Mouse (Mus musculus) neural tube, embryonic 13.5 days (tissue): ENCODE data around the gene Rnft1. TPM values are rescaled to one million over a fixed set of nuclear protein-coding genes. Genes with fewer than 3 reads are reported as not detected.
A peak's percentile ranks its signal among the peaks of the same experiment; 100 is the strongest.
"Not testable (repeated sequence)": the region's sequence is repeated elsewhere in the genome, so short reads cannot be mapped to it uniquely, and the experiment has no call there.

ENCODE experiments used
- ATAC-seq: fragments of 200-750 bp; cut with Nextera tagmentation; 2 replicates; pipeline ENCODE4 v1.8.0; 2017; ENCODE audit warnings: low read depth, mild to moderate bottlenecking, moderate TSS enrichment, moderate library complexity
- H3K27ac ChIP-seq: fragments of 300-500 bp; sonication (generic); replicated peaks from 2 replicates; pipeline ENCODE4 v1.5.1; 2015; ENCODE audit warnings: moderate library complexity, mild to moderate bottlenecking, inconsistent platforms
- H3K27me3 ChIP-seq: fragments of 300-500 bp; sonication (generic); 2 replicates; pipeline ENCODE4 v1.6.1; 2015; ENCODE audit warnings: mild to moderate bottlenecking, inconsistent platforms
- H3K36me3 ChIP-seq: fragments of 300-500 bp; sonication (generic); 2 replicates; pipeline ENCODE4 v1.6.1; 2015; ENCODE audit warnings: mild to moderate bottlenecking, inconsistent platforms
- H3K4me1 ChIP-seq: fragments of 300-500 bp; sonication (generic); replicated peaks from 2 replicates; pipeline ENCODE4 v1.6.1; 2015; ENCODE audit warnings: inconsistent platforms
- H3K4me2 ChIP-seq: fragments of 300-500 bp; sonication (generic); 2 replicates; pipeline ENCODE4 v1.6.1; 2015; ENCODE audit warnings: inconsistent platforms, mild to moderate bottlenecking, moderate library complexity
- H3K4me3 ChIP-seq: fragments of 300-500 bp; sonication (generic); 2 replicates; pipeline ENCODE4 v1.5.1; 2015; ENCODE audit warnings: mild to moderate bottlenecking, inconsistent platforms
- H3K9ac ChIP-seq: fragments of 300-500 bp; sonication (generic); 2 replicates; pipeline ENCODE4 v1.6.1; 2015; ENCODE audit warnings: moderate library complexity, mild to moderate bottlenecking, inconsistent platforms
- H3K9me3 ChIP-seq: fragments of 300-500 bp; sonication (generic); 2 replicates; pipeline ENCODE4 v1.6.1; 2016; ENCODE audit warnings: inconsistent platforms
- WGBS: fragments of 180-500 bp; shearing (Covaris S2); methylation state at CpG from one replicate; pipeline ENCODE4 v1.1.7; 2015; 5-methylcytosine and 5-hydroxymethylcytosine counted together
- polyA plus RNA-seq: library from polyadenylated mRNA; unstranded; fragments of >200 nt; fragmentation: Nextera tagmentation; extraction: Ambion mirVana; gene quantifications from 2 replicates; pipeline ENCODE4 v1.2.1, GENCODE M21; 2015

Rnft1 gene
- polyA plus RNA-seq: 16.6 and 20.4 TPM in 2 replicates

- Histone ChIP-seq H3K4me1 (peaks cover 11% of the 10 kb centered on the region), H3K4me2 (peak within 1 kb of the TSS; percentile 71), H3K36me3 (peaks cover 1% of the 10 kb centered on the region; the same call in 1 of the 2 replicates), H3K4me3 (peak within 1 kb of the TSS; percentile 57), H3K9ac (peak within 1 kb of the TSS; percentile 74), H3K27ac (peak within 1 kb of the TSS; percentile 80), H3K9me3 (no peaks in the 10 kb centered on the region), H3K27me3 (no peaks in the 10 kb centered on the region)
- WGBS: under 1% methylated on average over 60 of the region's 68 CpGs
- ATAC-seq: peak; percentile 98
These were observed at the start of gene Rnft1 for GRCm38 (mm10) chr11:86484101-86484868. Gene Rnft1 (plus strand): TSS chr11:86484657.

- Histone ChIP-seq H3K27ac (no peak overlapping the region), H3K4me3 (no peak overlapping the region), H3K9me3 (no peaks in the 10 kb centered on the region), H3K36me3 (no peaks in the 10 kb centered on the region), H3K4me2 (no peak overlapping the region), H3K9ac (no peak overlapping the region), H3K4me1 (0 out of 2 replicates have a peak, but pooled peaks cover 5% of the 10 kb centered on the region), H3K27me3 (no peaks in the 10 kb centered on the region)
- 30% methylated on average over 5 of the region's 5 CpGs for WGBS
- ATAC-seq: no peak
These were observed 47.6 kb upstream of the Rnft1 start for GRCm38 (mm10) chr11:86436843-86437242.

DNA sequence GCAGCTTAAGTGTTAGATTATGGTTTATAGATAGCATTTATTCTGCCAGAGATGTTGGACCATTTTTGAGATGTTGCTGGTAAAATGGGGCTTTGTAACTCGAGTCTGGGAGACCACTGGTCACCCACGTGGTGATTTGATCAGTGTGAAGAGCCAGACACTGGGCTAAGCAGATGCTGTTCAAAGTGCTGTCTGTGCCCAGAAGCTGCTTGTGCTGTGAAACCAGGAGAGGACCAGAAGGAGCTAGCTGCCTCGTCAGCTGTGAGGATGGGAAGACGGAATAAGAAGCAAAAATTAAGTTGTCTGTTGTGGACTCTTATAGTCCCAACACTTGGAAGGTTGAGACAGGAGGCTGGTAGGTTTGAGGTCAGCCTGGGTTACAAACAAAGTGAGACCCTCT, 46.2 kb upstream of the Rnft1 start:
- no peaks in the 10 kb centered on the region for H3K9me3 ChIP-seq
- no peak overlapping the region for H3K9ac ChIP-seq
- no peak for ATAC-seq
- no peak overlapping the region for H3K27ac ChIP-seq
- no peak overlapping the region for H3K4me3 ChIP-seq
- 0 out of 2 replicates have a peak, but pooled peaks cover 5% of the 10 kb centered on the region for H3K4me1 ChIP-seq
- H3K4me2 ChIP-seq: no peak overlapping the region
- H3K36me3 ChIP-seq: no peaks in the 10 kb centered on the region
- no peaks in the 10 kb centered on the region for H3K27me3 ChIP-seq
- 52% methylated on average over 4 of the region's 4 CpGs for WGBS

GRCm38 (mm10) chr11:86440791-86441190, 43.7 kb upstream of the Rnft1 start:
- Histone ChIP-seq H3K9ac (no peak overlapping the region), H3K27ac (no peak overlapping the region), H3K9me3 (no peaks in the 10 kb centered on the region), H3K4me2 (no peak overlapping the region), H3K4me1 (0 out of 2 replicates have a peak, but pooled peaks cover 8% of the 10 kb centered on the region), H3K36me3 (no peaks in the 10 kb centered on the region), H3K4me3 (no peak overlapping the region), H3K27me3 (no peaks in the 10 kb centered on the region)
- ATAC-seq: no peak
- WGBS: 71% methylated on average over 5 of the region's 5 CpGs

- Histone ChIP-seq H3K9ac (no peak overlapping the region), H3K36me3 (no peaks in the 10 kb centered on the region), H3K4me3 (no peak overlapping the region), H3K27ac (no peak overlapping the region), H3K27me3 (no peaks in the 10 kb centered on the region), H3K4me2 (no peak overlapping the region), H3K9me3 (no peaks in the 10 kb centered on the region), H3K4me1 (no peaks in the 10 kb centered on the region)
- no peak for ATAC-seq
- 86% methylated on average over 5 of the region's 5 CpGs for WGBS
These were observed 30.5 kb upstream of the Rnft1 start for GRCm38 (mm10) chr11:86453991-86454390.

GRCm38 (mm10) chr11:86457545-86457944, 26.9 kb upstream of the Rnft1 start:
- Histone ChIP-seq H3K9ac (no peak overlapping the region), H3K4me2 (no peak overlapping the region), H3K27ac (no peak overlapping the region), H3K4me1 (no peaks in the 10 kb centered on the region), H3K27me3 (no peaks in the 10 kb centered on the region), H3K36me3 (no peaks in the 10 kb centered on the region), H3K4me3 (no peak overlapping the region), H3K9me3 (no peaks in the 10 kb centered on the region)
- no peak for ATAC-seq
- WGBS: 82% methylated on average over 6 of the region's 6 CpGs

DNA sequence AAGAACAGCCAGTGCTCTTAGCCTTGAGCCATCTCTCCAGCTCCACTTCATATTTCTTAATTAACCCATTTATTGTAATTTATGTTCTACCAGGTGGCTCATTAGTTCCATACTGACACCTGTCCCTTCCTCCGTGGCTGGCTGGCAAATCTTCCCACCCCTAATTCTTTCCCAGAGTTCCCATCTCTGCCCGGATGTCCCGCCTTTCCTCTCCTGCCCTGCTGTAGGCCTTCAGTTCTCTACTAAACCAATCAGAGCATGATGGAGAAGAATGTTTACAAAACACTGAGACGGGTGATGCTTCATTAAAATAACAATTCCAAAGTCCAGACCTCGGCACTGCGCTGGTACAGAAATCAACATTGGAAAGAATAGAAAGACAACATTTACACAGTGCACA, 25.6 kb upstream of the Rnft1 start:
- no peak for ATAC-seq
- Histone ChIP-seq H3K4me1 (no peaks in the 10 kb centered on the region), H3K4me3 (no peak overlapping the region), H3K4me2 (no peak overlapping the region), H3K36me3 (no peaks in the 10 kb centered on the region), H3K27me3 (no peaks in the 10 kb centered on the region), H3K27ac (no peak overlapping the region), H3K9me3 (no peaks in the 10 kb centered on the region), H3K9ac (no peak overlapping the region)
- WGBS: 89% methylated on average over 6 of the region's 6 CpGs

GRCm38 (mm10) chr11:86462579-86462978, 21.9 kb upstream of the Rnft1 start:
- Histone ChIP-seq H3K27ac (no peak overlapping the region), H3K9ac (no peak overlapping the region), H3K9me3 (no peaks in the 10 kb centered on the region), H3K4me2 (no peak overlapping the region), H3K36me3 (no peaks in the 10 kb centered on the region), H3K4me1 (no peaks in the 10 kb centered on the region), H3K4me3 (no peak overlapping the region), H3K27me3 (no peaks in the 10 kb centered on the region)
- no peak for ATAC-seq

- not testable (repeated sequence) for H3K4me1 ChIP-seq, H3K27ac ChIP-seq, H3K27me3 ChIP-seq, H3K9me3 ChIP-seq, H3K4me3 ChIP-seq, H3K4me2 ChIP-seq, ATAC-seq, H3K36me3 ChIP-seq, H3K9ac ChIP-seq
- 17% methylated on average over 8 of the region's 8 CpGs for WGBS
These were observed 20.2 kb upstream of the Rnft1 start for GRCm38 (mm10) chr11:86464275-86464674.

DNA sequence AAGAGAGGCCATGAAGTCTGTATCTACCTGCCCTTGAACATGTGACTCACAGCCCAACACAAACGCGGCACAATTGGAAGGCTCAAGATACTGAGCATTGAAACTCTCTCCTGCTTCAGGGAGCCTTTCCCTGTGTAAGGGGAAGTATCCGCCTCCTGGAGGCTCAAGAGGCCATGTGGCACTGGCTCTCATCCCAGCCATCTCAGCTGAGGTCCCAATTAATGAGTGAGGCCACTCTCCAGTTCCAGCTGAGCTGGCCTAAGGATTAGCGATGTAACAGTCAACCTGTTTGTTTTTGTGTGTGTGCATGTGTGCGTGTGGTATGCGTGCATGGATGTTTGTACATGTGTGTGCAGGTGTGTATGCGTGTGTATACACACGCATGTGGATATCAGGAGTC, 16.1 kb upstream of the Rnft1 start:
- 81% methylated on average over 8 of the region's 8 CpGs for WGBS
- no peak overlapping the region for H3K27ac ChIP-seq
- no peak for ATAC-seq
- H3K4me3 ChIP-seq: no peak overlapping the region
- no peaks in the 10 kb centered on the region for H3K9me3 ChIP-seq
- H3K9ac ChIP-seq: no peak overlapping the region
- H3K4me1 ChIP-seq: peaks cover 4% of the 10 kb centered on the region; the same call in 1 of the 2 replicates
- no peaks in the 10 kb centered on the region for H3K27me3 ChIP-seq
- H3K36me3 ChIP-seq: no peaks in the 10 kb centered on the region
- no peak overlapping the region for H3K4me2 ChIP-seq

DNA sequence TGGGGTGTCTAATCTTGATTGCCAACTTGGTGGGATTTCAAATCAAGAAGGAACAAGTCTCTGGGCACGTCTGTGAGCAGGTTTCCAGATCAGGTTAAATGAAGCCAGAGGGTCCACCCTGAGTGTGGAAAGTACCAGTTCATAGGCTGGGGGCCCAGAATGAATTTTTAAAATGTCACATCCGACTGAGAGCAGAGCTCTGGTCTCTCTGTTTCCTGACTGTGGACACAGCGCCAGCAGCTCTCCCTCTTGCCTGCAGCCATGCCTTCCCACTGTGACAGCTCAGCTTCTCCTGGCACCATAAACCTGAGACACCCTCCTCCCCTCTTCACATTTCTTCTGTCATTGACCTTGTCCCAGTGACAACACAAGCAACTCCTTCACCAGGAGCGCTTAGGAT, 15.5 kb upstream of the Rnft1 start:
- Histone ChIP-seq H3K9ac (no peak overlapping the region), H3K4me3 (no peak overlapping the region), H3K4me1 (peaks cover 4% of the 10 kb centered on the region; the same call in 1 of the 2 replicates), H3K9me3 (no peaks in the 10 kb centered on the region), H3K4me2 (no peak overlapping the region), H3K27me3 (no peaks in the 10 kb centered on the region), H3K27ac (no peak overlapping the region), H3K36me3 (no peaks in the 10 kb centered on the region)
- 70% methylated on average over 4 of the region's 4 CpGs for WGBS
- ATAC-seq: no peak

DNA sequence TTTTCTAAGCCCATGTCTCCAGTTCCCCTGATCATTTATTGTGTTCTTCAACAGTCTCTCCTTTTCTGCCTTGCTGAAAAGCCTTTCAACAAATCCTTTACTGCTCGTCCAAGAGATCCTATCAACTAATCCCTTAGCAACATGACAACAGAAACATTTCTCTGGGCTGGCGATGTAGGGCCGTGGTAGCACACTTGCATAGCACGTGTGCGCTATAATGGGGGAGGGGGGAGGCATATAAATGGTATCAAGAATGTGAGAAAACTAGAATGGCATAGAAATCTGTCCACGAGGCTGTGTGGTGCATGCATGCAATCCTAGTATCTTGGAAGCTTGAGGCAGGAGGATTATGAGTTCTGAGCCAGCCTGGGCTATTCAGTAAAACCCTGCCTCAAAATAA, 12.7 kb upstream of the Rnft1 start:
- no peak overlapping the region for H3K4me2 ChIP-seq
- 73% methylated on average over 6 of the region's 6 CpGs for WGBS
- no peaks in the 10 kb centered on the region for H3K9me3 ChIP-seq
- H3K36me3 ChIP-seq: no peaks in the 10 kb centered on the region
- H3K27ac ChIP-seq: no peak overlapping the region
- no peak overlapping the region for H3K4me3 ChIP-seq
- no peak overlapping the region for H3K9ac ChIP-seq
- H3K4me1 ChIP-seq: peaks cover 4% of the 10 kb centered on the region; the same call in 1 of the 2 replicates
- H3K27me3 ChIP-seq: no peaks in the 10 kb centered on the region
- ATAC-seq: no peak

- Histone ChIP-seq H3K4me3 (no peak overlapping the region), H3K4me2 (peak overlapping the region; percentile 11), H3K9ac (no peak overlapping the region), H3K4me1 (peaks cover 4% of the 10 kb centered on the region; the same call in 1 of the 2 replicates), H3K36me3 (no peaks in the 10 kb centered on the region), H3K27ac (peak overlapping the region; percentile 0; the same call in 1 of the 2 replicates), H3K9me3 (no peaks in the 10 kb centered on the region), H3K27me3 (no peaks in the 10 kb centered on the region)
- 42% methylated on average over 7 of the region's 7 CpGs for WGBS
- no peak for ATAC-seq
These were observed 11.7 kb upstream of the Rnft1 start for GRCm38 (mm10) chr11:86472771-86473171.
